Mouse (Mus musculus) T-helper 2 cell (primary cell): ENCODE results near the gene Ascc1.
"Not testable (repeated sequence)": the region's sequence is repeated elsewhere in the genome, so short reads cannot be mapped to it uniquely, and the experiment has no call there.

ENCODE experiments used
- in situ Hi-C: fragments of 300-600 bp; cut with MboI, MseI; formaldehyde crosslinking; loops from one replicate; pipeline ENCODE4 v1.15.1; 2025; ENCODE audit warnings: high pct_unique_total_duplicates

Ascc1 gene

GRCm38 (mm10) chr10:59977141-59977540 is 25.5 kb upstream of the Ascc1 start:
- in situ Hi-C loops, result no loop called here

- in situ Hi-C loops, result no loop called here
These were observed 24.8 kb upstream of the Ascc1 start for GRCm38 (mm10) chr10:59977715-59978343.

GRCm38 (mm10) chr10:59978401-59978800 is 24.2 kb upstream of the Ascc1 start:
- in situ Hi-C loops, result no loop called here

GRCm38 (mm10) chr10:59978873-59979743 is 23.5 kb upstream of the Ascc1 start:
- in situ Hi-C loops, result no loop called here

GRCm38 (mm10) chr10:59980815-59981244 is 21.8 kb upstream of the Ascc1 start:
- in situ Hi-C loops, result no loop called here

GRCm38 (mm10) chr10:59981336-59981735 is 21.3 kb upstream of the Ascc1 start:
- in situ Hi-C loops, result no loop called here

GRCm38 (mm10) chr10:59981792-59982191 is 20.8 kb upstream of the Ascc1 start:
- in situ Hi-C loops, result no loop called here

GRCm38 (mm10) chr10:59982379-59982873 is 20.2 kb upstream of the Ascc1 start:
- in situ Hi-C loops, result no loop called here

GRCm38 (mm10) chr10:59988036-59988435 is 14.6 kb upstream of the Ascc1 start:
- in situ Hi-C loops, result no loop called here

- in situ Hi-C loops, result no loop called here
These were observed 12.2 kb upstream of the Ascc1 start for GRCm38 (mm10) chr10:59990393-59990792.

GRCm38 (mm10) chr10:59991262-59991880 is 11.2 kb upstream of the Ascc1 start:
- in situ Hi-C loops, result no loop called here

- in situ Hi-C loops, result no loop called here
These were observed 10.6 kb upstream of the Ascc1 start for GRCm38 (mm10) chr10:59992024-59992423.

- in situ Hi-C loops, result not testable (repeated sequence)
These were observed 8.8 kb upstream of the Ascc1 start for GRCm38 (mm10) chr10:59993813-59994212.

GRCm38 (mm10) chr10:59995889-59996288 is 6.7 kb upstream of the Ascc1 start:
- in situ Hi-C loops, result no loop called here

- in situ Hi-C loops, result no loop called here
These were observed 5.0 kb upstream of the Ascc1 start for GRCm38 (mm10) chr10:59997591-59997990.

GRCm38 (mm10) chr10:59999057-59999456 is 3.5 kb upstream of the Ascc1 start:
- in situ Hi-C loops, result no loop called here

GRCm38 (mm10) chr10:60001663-60002062 is 942 bp upstream of the Ascc1 start:
- in situ Hi-C loops, result loop anchor here (5.0 kb wide), 2 partner anchors 44 to 104 kb away; no protein-coding TSS in a partner anchor

GRCm38 (mm10) chr10:60002203-60002602 is 402 bp upstream of the Ascc1 start:
- in situ Hi-C loops, result loop anchor here (5.0 kb wide), 2 partner anchors 45 to 105 kb away; no protein-coding TSS in a partner anchor

GRCm38 (mm10) chr10:60003213-60003752 is 678 bp downstream of the Ascc1 start:
- in situ Hi-C loops, result loop anchor here (5.0 kb wide), 2 partner anchors 46 to 106 kb away; no protein-coding TSS in a partner anchor

GRCm38 (mm10) chr10:60003847-60004246 is 1.2 kb downstream of the Ascc1 start:
- in situ Hi-C loops, result loop anchor here (5.0 kb wide), 2 partner anchors 47 to 107 kb away; no protein-coding TSS in a partner anchor

GRCm38 (mm10) chr10:60005264-60005663 is 2.7 kb downstream of the Ascc1 start:
- in situ Hi-C loops, result no loop called here

- in situ Hi-C loops, result no loop called here
These were observed 6.5 kb downstream of the Ascc1 start for GRCm38 (mm10) chr10:60009115-60009514.
